ENCODE assay signal across 13 mouse cellular contexts in the genomic region with DNA sequence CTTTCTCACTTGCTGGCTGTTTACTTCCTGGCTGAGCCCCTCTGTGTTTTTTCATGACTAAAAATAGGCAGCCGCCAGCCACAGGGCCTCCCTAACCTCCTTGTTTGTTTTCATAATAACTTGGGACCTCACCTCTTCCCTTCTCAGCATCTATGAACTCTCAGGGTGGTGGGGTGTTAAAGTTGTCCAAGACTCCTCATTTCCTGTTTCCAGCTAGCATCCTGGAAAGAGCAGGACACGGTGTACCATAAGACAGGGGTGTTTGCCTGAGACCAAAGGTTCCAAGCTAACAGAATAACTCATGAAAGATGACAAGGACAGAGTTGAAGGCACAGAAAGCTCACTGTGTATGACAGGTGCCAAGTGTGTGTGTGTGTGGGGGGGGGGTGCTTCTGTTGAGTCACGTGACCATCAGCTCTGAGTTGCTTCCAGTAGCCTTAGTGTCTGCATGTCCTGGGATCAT. TPM values are rescaled to one million over a fixed set of nuclear protein-coding genes. Genes with fewer than 3 reads are reported as not detected.
DNase-seq lines count a peak whose midpoint lies in the region; ATAC-seq and TF ChIP-seq lines count a peak whose summit lies in the region.
"Had no signal": no experiment of that assay in that cellular context is flagged by ENCODE, and none has a peak within 500 bp of the region (broad histone marks: within the 10 kb centered on the region; RNA-seq: fewer than 3 reads in every experiment).

No protein-coding gene starts in this region.

- H3K36me3 ChIP-seq in hindbrain, embryonic 12.5 days, result no peaks in the 10 kb centered on the region
- H3K36me3 ChIP-seq in hindbrain, embryonic 13.5 days, result no peaks in the 10 kb centered on the region
- H3K36me3 ChIP-seq in midbrain, embryonic 14.5 days (ENCODE audit: control insufficient read depth, insufficient read depth, low read length), result no peaks in the 10 kb centered on the region
- H3K36me3 ChIP-seq in midbrain, postnatal 0 days (ENCODE audit: insufficient read depth, low read length), result no peaks in the 10 kb centered on the region
- H3K36me3 ChIP-seq: neural tube, embryonic 12.5 days had no signal

- TF ChIP-seq CTCF in brain, embryonic 14.5 days (IDR thresholded peaks at IDR 0.05; ENCODE audit: borderline replicate concordance, extremely low read depth, insufficient read depth, insufficient read length), result no peak
- TF ChIP-seq CTCF in midbrain, postnatal 0 days (IDR thresholded peaks at IDR 0.05), result no peak

- H3K9me3 ChIP-seq in hindbrain, embryonic 12.5 days (replicated peaks), result no peaks in the 10 kb centered on the region
- H3K9me3 ChIP-seq in hindbrain, embryonic 13.5 days, result no peaks in the 10 kb centered on the region
- H3K9me3 ChIP-seq in midbrain, embryonic 14.5 days (ENCODE audit: control insufficient read depth, low read length), result no peaks in the 10 kb centered on the region
- H3K9me3 ChIP-seq in midbrain, postnatal 0 days (ENCODE audit: low read length), result no peaks in the 10 kb centered on the region
- H3K9me3 ChIP-seq: neural tube, embryonic 12.5 days had no signal

- no peaks in the 10 kb centered on the region for H3K4me1 ChIP-seq in hindbrain, embryonic 12.5 days
- no peaks in the 10 kb centered on the region for H3K4me1 ChIP-seq in hindbrain, embryonic 13.5 days (replicated peaks)
- no peaks in the 10 kb centered on the region for H3K4me1 ChIP-seq in midbrain, embryonic 14.5 days (ENCODE audit: control insufficient read depth, insufficient read depth, low read length)
- H3K4me1 ChIP-seq in midbrain, postnatal 0 days (ENCODE audit: insufficient read depth, low read length), result no peaks in the 10 kb centered on the region
- H3K4me1 ChIP-seq: neural tube, embryonic 12.5 days had no signal

- TF ChIP-seq POLR2A in brain, embryonic 14.5 days (IDR thresholded peaks at IDR 0.05; ENCODE audit: borderline replicate concordance, extremely low read depth, insufficient read depth, insufficient read length, poor library complexity, severe bottlenecking), result no peak

- no peak overlapping the region for H3K9ac ChIP-seq in hindbrain, embryonic 12.5 days
- H3K9ac ChIP-seq in hindbrain, embryonic 13.5 days, result no peak overlapping the region
- no peak overlapping the region for H3K9ac ChIP-seq in midbrain, embryonic 14.5 days (replicated peaks; ENCODE audit: low read length)
- no peak overlapping the region for H3K9ac ChIP-seq in midbrain, postnatal 0 days (replicated peaks; ENCODE audit: low read length, poor library complexity, severe bottlenecking)
- H3K9ac ChIP-seq: neural tube, embryonic 12.5 days had no signal

- H3K4me2 ChIP-seq in hindbrain, embryonic 12.5 days (replicated peaks), result no peak overlapping the region
- H3K4me2 ChIP-seq in hindbrain, embryonic 13.5 days, result no peak overlapping the region
- H3K4me2 ChIP-seq in midbrain, embryonic 14.5 days (ENCODE audit: low read length), result no peak overlapping the region
- H3K4me2 ChIP-seq in midbrain, postnatal 0 days (ENCODE audit: low read depth, low read length, poor library complexity, severe bottlenecking), result no peak overlapping the region
- H3K4me2 ChIP-seq: neural tube, embryonic 12.5 days had no signal

- no peak for ATAC-seq in hindbrain, embryonic 12.5 days (ENCODE audit: low FRiP score)
- no peak for ATAC-seq in hindbrain, embryonic 13.5 days (ENCODE audit: low FRiP score)
- ATAC-seq in midbrain, embryonic 14.5 days (ENCODE audit: low FRiP score, low TSS enrichment), result no peak
- no peak for ATAC-seq in midbrain, postnatal 0 days (ENCODE audit: low FRiP score)

- H3K4me3 ChIP-seq in hindbrain, embryonic 12.5 days, result no peak overlapping the region
- no peak overlapping the region for H3K4me3 ChIP-seq in hindbrain, embryonic 13.5 days
- no peak overlapping the region for H3K4me3 ChIP-seq in midbrain, embryonic 14.5 days (replicated peaks; ENCODE audit: low read depth, low read length)
- H3K4me3 ChIP-seq in midbrain, postnatal 0 days (ENCODE audit: low read depth, low read length), result no peak overlapping the region
- H3K4me3 ChIP-seq: neural tube, embryonic 12.5 days had no signal

- intact Hi-C loops in heart, postnatal 10 days (cut with DNase I), result loop anchor here (2.0 kb wide), 1 partner anchor 28 kb away; no protein-coding TSS in a partner anchor

- H3K27ac ChIP-seq in hindbrain, embryonic 12.5 days, result 0 out of 2 replicates have a peak overlapping the region, but pooled peaks have one; percentile 30
- no peak overlapping the region for H3K27ac ChIP-seq in hindbrain, embryonic 13.5 days
- no peak overlapping the region for H3K27ac ChIP-seq in midbrain, embryonic 14.5 days (replicated peaks; ENCODE audit: low read depth, low read length)
- no peak overlapping the region for H3K27ac ChIP-seq in midbrain, postnatal 0 days (ENCODE audit: low read depth, low read length)
- H3K27ac ChIP-seq: neural tube, embryonic 12.5 days had no signal

- no peaks in the 10 kb centered on the region for H3K27me3 ChIP-seq in hindbrain, embryonic 12.5 days
- no peaks in the 10 kb centered on the region for H3K27me3 ChIP-seq in hindbrain, embryonic 13.5 days
- no peaks in the 10 kb centered on the region for H3K27me3 ChIP-seq in midbrain, embryonic 14.5 days (ENCODE audit: control insufficient read depth, insufficient read depth, low read length)
- no peaks in the 10 kb centered on the region for H3K27me3 ChIP-seq in midbrain, postnatal 0 days (ENCODE audit: insufficient read depth, low read length)
- H3K27me3 ChIP-seq: neural tube, embryonic 12.5 days had no signal

- peak; percentile 2 for DNase-seq in brain, embryonic 14.5 days (ENCODE audit: low read depth)
- DNase-seq in heart, postnatal 10 days, result peak; percentile 16 to 23
- DNase-seq in lung, postnatal 36 days, result peak; percentile 44
- DNase-seq in midbrain, embryonic 14.5 days, result no peak
- no peak for DNase-seq in midbrain, postnatal 0 days (ENCODE audit: low spot score)
- DNase-seq in layer of hippocampus, adult 18-20 months (ENCODE audit: low spot score in 2 of 2), result no peak
- DNase-seq: cerebellum, adult 18-20 months; right cerebral cortex, postnatal 25 days had no signal

- whole genome bisulfite sequencing in hindbrain, embryonic 12.5 days, result 61% methylated on average over 3 of the region's 3 CpGs
- WGBS in hindbrain, embryonic 13.5 days, result 75% methylated on average over 3 of the region's 3 CpGs
- 75% methylated on average over 3 of the region's 3 CpGs for WGBS in midbrain, embryonic 14.5 days
- WGBS in midbrain, postnatal 0 days, result 72% methylated on average over 3 of the region's 3 CpGs

RNA-seq across cellular contexts. Expression of gene G6pc, which starts 6.7 kb away (rescaled TPM):
- polyA plus RNA-seq in hindbrain, embryonic 12.5 days (2016; fragmentation: Nextera tagmentation; extraction: Ambion mirVana), result not detected in 2 replicates
- not detected in 2 replicates for polyA plus RNA-seq in hindbrain, embryonic 13.5 days (2015; fragmentation: Nextera tagmentation; extraction: Ambion mirVana)
- polyA plus RNA-seq in brain, embryonic 14.5 days (2012; rRNA removed), result not detected in 2 replicates
- total RNA-seq in heart, postnatal 10 days (2021), result not detected
- not detected in 2 replicates for polyA plus RNA-seq in midbrain, embryonic 14.5 days (2014; fragmentation: Nextera tagmentation; extraction: Ambion mirVana)
- not detected in 2 replicates for total RNA-seq in midbrain, postnatal 0 days (2014; rRNA removed)
- polyA plus RNA-seq in midbrain, postnatal 0 days (2015; fragmentation: Nextera tagmentation; extraction: Ambion mirVana), result not detected in 2 replicates
- not detected for total RNA-seq in layer of hippocampus, adult 18-20 months (2021)
- total RNA-seq: layer of hippocampus, adult 8-10 months had no signal
- polyA plus RNA-seq: neural tube, embryonic 12.5 days; testis, adult 2 months had no signal

RNA-seq across cellular contexts. Expression of gene Aoc3, which starts 30.3 kb away (rescaled TPM):
- polyA plus RNA-seq in hindbrain, embryonic 12.5 days (2016; fragmentation: Nextera tagmentation; extraction: Ambion mirVana), result 0.07 TPM in 1 of 2 replicates, not detected in the other
- polyA plus RNA-seq in hindbrain, embryonic 13.5 days (2015; fragmentation: Nextera tagmentation; extraction: Ambion mirVana), result not detected in 2 replicates
- 0.30 and 0.49 TPM in 2 replicates for polyA plus RNA-seq in brain, embryonic 14.5 days (2012; rRNA removed)
- 10 to 100 TPM; 39.0 to 49.9 TPM for total RNA-seq in heart, postnatal 10 days (2021)
- polyA plus RNA-seq in midbrain, embryonic 14.5 days (2014; fragmentation: Nextera tagmentation; extraction: Ambion mirVana), result 0.04 TPM in 1 of 2 replicates, not detected in the other
- total RNA-seq in midbrain, postnatal 0 days (2014; rRNA removed), result 0.66 and 1.2 TPM in 2 replicates
- polyA plus RNA-seq in midbrain, postnatal 0 days (2015; fragmentation: Nextera tagmentation; extraction: Ambion mirVana), result 0.07 and 0.20 TPM in 2 replicates
- total RNA-seq in layer of hippocampus, adult 18-20 months (2021), result under 1 TPM; 0.36 to 0.47 TPM
- polyA plus RNA-seq: neural tube, embryonic 12.5 days had no signal

RNA-seq across cellular contexts. Expression of gene Aoc2, which starts 35.8 kb away (rescaled TPM):
- polyA plus RNA-seq in hindbrain, embryonic 12.5 days (2016; fragmentation: Nextera tagmentation; extraction: Ambion mirVana), result 2.4 and 3.5 TPM in 2 replicates
- 1.9 and 2.4 TPM in 2 replicates for polyA plus RNA-seq in hindbrain, embryonic 13.5 days (2015; fragmentation: Nextera tagmentation; extraction: Ambion mirVana)
- 10.1 and 11.5 TPM in 2 replicates for polyA plus RNA-seq in brain, embryonic 14.5 days (2012; rRNA removed)
- 1 to 10 TPM; 2.5 to 3.1 TPM for total RNA-seq in heart, postnatal 10 days (2021)
- 1.3 and 1.7 TPM in 2 replicates for polyA plus RNA-seq in midbrain, embryonic 14.5 days (2014; fragmentation: Nextera tagmentation; extraction: Ambion mirVana)
- 5.3 and 6.7 TPM in 2 replicates for total RNA-seq in midbrain, postnatal 0 days (2014; rRNA removed)
- polyA plus RNA-seq in midbrain, postnatal 0 days (2015; fragmentation: Nextera tagmentation; extraction: Ambion mirVana), result 0.64 and 0.77 TPM in 2 replicates
- 1 to 10 TPM; 6.3 to 7.0 TPM for total RNA-seq in layer of hippocampus, adult 18-20 months (2021)

RNA-seq across cellular contexts. Expression of gene Psme3, which starts 44.7 kb away (rescaled TPM):
- polyA plus RNA-seq in hindbrain, embryonic 12.5 days (2016; fragmentation: Nextera tagmentation; extraction: Ambion mirVana), result 157 and 169 TPM in 2 replicates
- 118 and 122 TPM in 2 replicates for polyA plus RNA-seq in hindbrain, embryonic 13.5 days (2015; fragmentation: Nextera tagmentation; extraction: Ambion mirVana)
- polyA plus RNA-seq in brain, embryonic 14.5 days (2012; rRNA removed), result 126 and 149 TPM in 2 replicates
- 10 to 100 TPM; 74.9 to 90.0 TPM for total RNA-seq in heart, postnatal 10 days (2021)
- 101 and 103 TPM in 2 replicates for polyA plus RNA-seq in midbrain, embryonic 14.5 days (2014; fragmentation: Nextera tagmentation; extraction: Ambion mirVana)
- 69.1 and 74.0 TPM in 2 replicates for total RNA-seq in midbrain, postnatal 0 days (2014; rRNA removed)
- 75.0 and 76.5 TPM in 2 replicates for polyA plus RNA-seq in midbrain, postnatal 0 days (2015; fragmentation: Nextera tagmentation; extraction: Ambion mirVana)
- total RNA-seq in layer of hippocampus, adult 18-20 months (2021), result 100 to 1,000 TPM; 118 to 127 TPM

RNA-seq across cellular contexts. Expression of gene Aarsd1, which starts 56.7 kb away (rescaled TPM):
- 77.7 and 79.0 TPM in 2 replicates for polyA plus RNA-seq in hindbrain, embryonic 12.5 days (2016; fragmentation: Nextera tagmentation; extraction: Ambion mirVana)
- polyA plus RNA-seq in hindbrain, embryonic 13.5 days (2015; fragmentation: Nextera tagmentation; extraction: Ambion mirVana), result 91.5 and 96.2 TPM in 2 replicates
- polyA plus RNA-seq in brain, embryonic 14.5 days (2012; rRNA removed), result 51.3 and 53.6 TPM in 2 replicates
- 10 to 100 TPM; 17.9 to 19.2 TPM for total RNA-seq in heart, postnatal 10 days (2021)
- 90.7 and 101 TPM in 2 replicates for polyA plus RNA-seq in midbrain, embryonic 14.5 days (2014; fragmentation: Nextera tagmentation; extraction: Ambion mirVana)
- 67.4 and 78.3 TPM in 2 replicates for total RNA-seq in midbrain, postnatal 0 days (2014; rRNA removed)
- 96.3 and 107 TPM in 2 replicates for polyA plus RNA-seq in midbrain, postnatal 0 days (2015; fragmentation: Nextera tagmentation; extraction: Ambion mirVana)
- total RNA-seq in layer of hippocampus, adult 18-20 months (2021), result 10 to 100 TPM; 45.9 to 51.1 TPM

Comparison
In these comparisons a context has a peak if more than half of its experiments do, and no peak if none do; other contexts are left out.
1. DNase-seq: peak in brain, embryonic 14.5 days (single experiment), heart, postnatal 10 days (2 of 2) and lung, postnatal 36 days (single experiment); none in midbrain, embryonic 14.5 days (single experiment), midbrain, postnatal 0 days (single experiment) and layer of hippocampus, adult 18-20 months (0 of 2).